Mouse (Mus musculus): ENCODE results near the gene Lgi1.

- TF ChIP-seq GATA1 (IDR thresholded peaks at IDR 0.05; ENCODE audit: borderline replicate concordance, low read length) (no peak), FLI1 (IDR thresholded peaks at IDR 0.05; ENCODE audit: low read length) (no peak)
Measured at GRCm38 (mm10) chr19:38224685-38225060, 39.7 kb upstream of the Lgi1 start.

All from megakaryocyte, embryonic 14.5 days (primary cell).